Mouse (Mus musculus) testis, adult 2 months (tissue): ENCODE data around the gene Cc2d1a. TPM values are rescaled to one million over a fixed set of nuclear protein-coding genes. Genes with fewer than 3 reads are reported as not detected.

ENCODE experiments used
- H3K27ac ChIP-seq: fragments of 200-500 bp; 2 replicates; pipeline ENCODE4 v1.5.1; 2012; ENCODE audit warnings: low read depth, low read length; ENCODE audit not compliant: control insufficient read depth, insufficient read depth
- H3K27me3 ChIP-seq: fragments of 200-500 bp; 2 replicates; pipeline ENCODE4 v1.6.1; 2012; ENCODE audit warnings: mild to moderate bottlenecking, low read length, moderate library complexity; ENCODE audit not compliant: control insufficient read depth, insufficient read depth
- H3K36me3 ChIP-seq: fragments of 200-500 bp; 2 replicates; pipeline ENCODE4 v1.6.1; 2012; ENCODE audit warnings: mild to moderate bottlenecking, low read length; ENCODE audit not compliant: control insufficient read depth, insufficient read depth
- H3K4me1 ChIP-seq: fragments of 200-500 bp; 2 replicates; pipeline ENCODE4 v1.6.1; 2012; ENCODE audit warnings: low read length; ENCODE audit not compliant: control insufficient read depth, insufficient read depth
- H3K4me3 ChIP-seq: fragments of 200-500 bp; 2 replicates; pipeline ENCODE4 v1.5.1; 2012; ENCODE audit warnings: low read depth, mild to moderate bottlenecking, low read length, moderate library complexity, mixed read lengths; ENCODE audit not compliant: control insufficient read depth
- CTCF ChIP-seq: fragments of 200-500 bp; IDR thresholded peaks from 2 replicates; pipeline ENCODE4 v1.5.1; 2012; ENCODE audit warnings: low read depth, mild to moderate bottlenecking, inconsistent platforms, low read length, moderate library complexity; ENCODE audit not compliant: control insufficient read depth, insufficient read depth, insufficient replicate concordance
- POLR2A ChIP-seq: fragments of 200-500 bp; IDR thresholded peaks from 2 replicates; pipeline ENCODE4 v1.6.1; 2012; ENCODE audit warnings: low read depth, mild to moderate bottlenecking, inconsistent platforms, low read length, moderate library complexity; ENCODE audit not compliant: control insufficient read depth
- polyA plus RNA-seq: library from polyadenylated mRNA; depleted of rRNA; stranded (reverse); fragments of >200 nt; gene quantifications from 2 replicates; pipeline ENCODE4 v1.2.3, GENCODE M21; 2012; rRNA removed

The Cc2d1a gene
- polyA plus RNA-seq, 1 experiment: 30.9 TPM

- TF ChIP-seq POLR2A (no peak), CTCF (no peak)
- Histone ChIP-seq H3K27me3 (no peaks in the 10 kb centered on the region), H3K4me1 (peaks cover 6% of the 10 kb centered on the region), H3K27ac (no peak overlapping the region), H3K4me3 (no peak overlapping the region), H3K36me3 (no peaks in the 10 kb centered on the region)
Measured at GRCm38 (mm10) chr8:84087821-84088220, 59.9 kb downstream of the Cc2d1a start.

GRCm38 (mm10) chr8:84087156-84087555 lies 60.6 kb downstream of the Cc2d1a start:
- Histone ChIP-seq H3K27ac (no peak overlapping the region), H3K27me3 (no peaks in the 10 kb centered on the region), H3K36me3 (no peaks in the 10 kb centered on the region), H3K4me1 (peaks cover 6% of the 10 kb centered on the region), H3K4me3 (no peak overlapping the region)
- no peak for TF ChIP-seq CTCF
- no peak for TF ChIP-seq POLR2A

GRCm38 (mm10) chr8:84084341-84085115 lies 63.2 kb downstream of the Cc2d1a start:
- Histone ChIP-seq H3K27ac (no peak overlapping the region), H3K36me3 (no peaks in the 10 kb centered on the region), H3K27me3 (no peaks in the 10 kb centered on the region), H3K4me3 (no peak overlapping the region; the same call in 1 of the 2 replicates), H3K4me1 (peaks cover 6% of the 10 kb centered on the region)
- TF ChIP-seq POLR2A (no peak), CTCF (no peak)

GRCm38 (mm10) chr8:84083829-84084241 lies 63.9 kb downstream of the Cc2d1a start:
- H3K4me1 ChIP-seq: peaks cover 6% of the 10 kb centered on the region

More at GRCm38 (mm10) chr8:84083829-84084241, 63.9 kb downstream of the Cc2d1a start:
- H3K27ac ChIP-seq: no peak overlapping the region
- H3K36me3 ChIP-seq: no peaks in the 10 kb centered on the region
- no peaks in the 10 kb centered on the region for H3K27me3 ChIP-seq
- TF ChIP-seq POLR2A (no peak), CTCF (no peak)
- H3K4me3 ChIP-seq: no peak overlapping the region

Other genes with a start within 250 kb of the Cc2d1a start
- 54.3 and 64.0 TPM in 2 replicates for gene Adgrl1, start 247.8 kb downstream of the Cc2d1a start, polyA plus RNA-seq
- 14.9 and 15.2 TPM in 2 replicates for gene Gm10644, start 192.7 kb downstream of the Cc2d1a start, polyA plus RNA-seq
- 65.0 and 73.8 TPM in 2 replicates for gene Asf1b, start 192.4 kb downstream of the Cc2d1a start, polyA plus RNA-seq
- gene Prkaca, start 174.9 kb downstream of the Cc2d1a start, polyA plus RNA-seq: 101 and 103 TPM in 2 replicates
- gene Samd1, start 150.3 kb downstream of the Cc2d1a start, polyA plus RNA-seq: 13.7 and 15.3 TPM in 2 replicates
- 38.1 and 43.2 TPM in 2 replicates for gene 1700067K01Rik, start 146.4 kb downstream of the Cc2d1a start, polyA plus RNA-seq
- 10.9 and 15.1 TPM in 2 replicates for gene 2210011C24Rik, start 135.8 kb downstream of the Cc2d1a start, polyA plus RNA-seq
- 1.2 and 1.9 TPM in 2 replicates for gene Palm3, start 126.5 kb downstream of the Cc2d1a start, polyA plus RNA-seq
- gene Il27ra, start 105.3 kb downstream of the Cc2d1a start, polyA plus RNA-seq: 0.08 and 0.12 TPM in 2 replicates
- 0.84 TPM in 1 of 2 replicates, not detected in the other for gene Rln3, start 102.9 kb downstream of the Cc2d1a start, polyA plus RNA-seq
- 6.3 and 6.6 TPM in 2 replicates for gene Gm10643, start 82.8 kb downstream of the Cc2d1a start, polyA plus RNA-seq
- 83.0 and 89.5 TPM in 2 replicates for gene Rfx1, start 81.1 kb downstream of the Cc2d1a start, polyA plus RNA-seq
- gene Dcaf15, start 43.2 kb downstream of the Cc2d1a start, polyA plus RNA-seq: 210 and 216 TPM in 2 replicates
- gene Podnl1, start 21.9 kb downstream of the Cc2d1a start, polyA plus RNA-seq: 0.07 and 0.14 TPM in 2 replicates
- gene 4930432K21Rik, start 89 bp upstream of the Cc2d1a start, polyA plus RNA-seq: 57.2 and 65.0 TPM in 2 replicates
- 1.6 and 2.4 TPM in 2 replicates for gene Nanos3, start 37.3 kb upstream of the Cc2d1a start, polyA plus RNA-seq
- 16.9 and 17.4 TPM in 2 replicates for gene Zswim4, start 89.1 kb upstream of the Cc2d1a start, polyA plus RNA-seq
- 104 and 116 TPM in 2 replicates for gene D8Ertd738e, start 101.8 kb upstream of the Cc2d1a start, polyA plus RNA-seq
- gene Mri1, start 109.4 kb upstream of the Cc2d1a start, polyA plus RNA-seq: 7.5 and 12.1 TPM in 2 replicates
- 53.5 and 74.1 TPM in 2 replicates for gene Ccdc130, start 122.4 kb upstream of the Cc2d1a start, polyA plus RNA-seq
- 9.6 and 10.3 TPM in 2 replicates for gene Cacna1a, start 240.5 kb upstream of the Cc2d1a start, polyA plus RNA-seq